Mouse (Mus musculus) heart, embryonic 15.5 days (tissue): ENCODE measurements at regions not wholly inside any gene's neighbourhood (a gene's known extent, or its start where the extent isn't known, plus 50 kb on each side); places are given as distances from the start of the nearest gene placed in this dataset.

ENCODE experiments used
- ATAC-seq: fragments of 200-750 bp; cut with Nextera tagmentation; replicated peaks from 2 replicates; pipeline ENCODE4 v1.8.0; 2017; ENCODE audit warnings: low read depth, moderate TSS enrichment; ENCODE audit not compliant: insufficient number of reproducible peaks, insufficient read depth, low FRiP score
- H3K27ac ChIP-seq: fragments of 300-500 bp; sonication (generic); 2 replicates; pipeline ENCODE4 v1.5.1; 2015; ENCODE audit warnings: mild to moderate bottlenecking, inconsistent platforms
- H3K27me3 ChIP-seq: fragments of 300-500 bp; sonication (generic); 2 replicates; pipeline ENCODE4 v1.6.1; 2015; ENCODE audit warnings: inconsistent platforms
- H3K36me3 ChIP-seq: fragments of 300-500 bp; sonication (generic); 2 replicates; pipeline ENCODE4 v1.6.1; 2015; ENCODE audit warnings: mild to moderate bottlenecking, inconsistent platforms
- H3K4me1 ChIP-seq: fragments of 300-500 bp; sonication (generic); replicated peaks from 2 replicates; pipeline ENCODE4 v1.6.1; 2015; ENCODE audit warnings: inconsistent platforms
- H3K4me2 ChIP-seq: fragments of 300-500 bp; sonication (generic); 2 replicates; pipeline ENCODE4 v1.6.1; 2015; ENCODE audit warnings: inconsistent platforms, mild to moderate bottlenecking, moderate library complexity
- H3K4me3 ChIP-seq: fragments of 300-500 bp; sonication (generic); 2 replicates; pipeline ENCODE4 v1.5.1; 2015; ENCODE audit warnings: mild to moderate bottlenecking, inconsistent platforms
- H3K9ac ChIP-seq: fragments of 300-500 bp; sonication (generic); 2 replicates; pipeline ENCODE4 v1.6.1; 2015; ENCODE audit warnings: mild to moderate bottlenecking, inconsistent platforms
- H3K9me3 ChIP-seq: fragments of 300-500 bp; sonication (generic); replicated peaks from 2 replicates; pipeline ENCODE4 v1.6.1; 2016; ENCODE audit warnings: inconsistent platforms
- WGBS: fragments of 180-500 bp; shearing (Covaris S2); methylation state at CpG from one replicate; pipeline ENCODE4 v1.1.7; 2015; ENCODE audit warnings: mixed read lengths; 5-methylcytosine and 5-hydroxymethylcytosine counted together

DNA sequence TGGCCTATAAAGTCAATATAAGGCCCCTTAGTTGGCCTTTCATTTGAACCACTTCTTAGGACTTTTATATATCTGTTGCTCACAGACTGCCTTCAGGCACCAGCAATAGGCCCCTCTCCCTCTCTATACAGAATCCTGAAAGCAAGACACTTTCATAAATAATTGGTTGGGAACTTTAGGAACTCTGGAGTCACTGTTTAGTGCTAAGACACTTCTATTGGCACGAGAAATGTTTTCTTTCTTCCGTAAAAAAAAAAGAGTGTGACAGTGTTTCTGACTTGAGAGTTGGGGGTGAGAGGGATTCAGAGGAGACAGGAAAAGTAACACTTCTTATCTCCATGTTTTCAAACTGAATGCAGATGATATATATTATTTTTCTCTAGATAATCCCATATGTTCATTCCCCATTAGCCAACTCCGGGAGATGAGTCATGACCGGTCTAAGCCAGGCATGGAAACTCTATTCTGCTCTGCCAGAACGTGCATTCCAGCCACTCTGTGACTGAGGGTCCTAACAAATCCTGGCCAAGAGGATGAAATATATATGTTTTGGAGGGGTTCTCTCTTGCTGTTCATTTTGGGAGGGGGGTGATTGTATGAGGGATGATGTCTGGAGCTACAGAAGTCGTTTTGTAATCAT is 531.6 kb downstream of the Ccdc171 start:
- no peak overlapping the region for H3K4me3 ChIP-seq
- no peaks in the 10 kb centered on the region for H3K36me3 ChIP-seq
- no peaks in the 10 kb centered on the region for H3K9me3 ChIP-seq
- no peak overlapping the region for H3K27ac ChIP-seq
- H3K27me3 ChIP-seq: no peaks in the 10 kb centered on the region
- H3K4me1 ChIP-seq: no peaks in the 10 kb centered on the region
- no peak overlapping the region for H3K9ac ChIP-seq
- 49% methylated on average over 6 of the region's 6 CpGs for WGBS
- ATAC-seq: no peak; the same call in 1 of the 2 replicates
- H3K4me2 ChIP-seq: no peak overlapping the region

DNA sequence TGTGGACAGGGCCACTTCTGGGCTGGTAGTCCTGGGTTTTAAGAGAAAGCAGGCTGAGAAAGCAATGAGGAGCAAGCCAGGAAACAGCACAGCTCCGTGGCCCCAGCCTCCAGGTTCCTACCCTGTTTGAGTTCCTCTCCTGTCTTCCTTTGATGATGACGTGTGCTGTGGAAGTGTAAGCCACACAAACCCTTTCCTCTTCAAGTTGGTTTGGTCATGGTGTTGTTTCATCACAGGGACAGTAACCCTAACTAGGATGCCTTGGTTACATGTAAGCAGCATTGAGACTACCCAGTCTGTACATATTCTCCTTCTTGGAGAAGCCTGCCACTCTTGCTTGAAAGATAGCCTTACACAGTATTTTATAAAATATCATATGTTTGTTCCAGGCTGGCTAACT is 534.8 kb downstream of the Ccdc171 start:
- H3K9ac ChIP-seq: no peak overlapping the region
- ATAC-seq: no peak
- WGBS: 60% methylated on average over 2 of the region's 2 CpGs
- H3K27me3 ChIP-seq: peaks cover 7% of the 10 kb centered on the region; the same call in 1 of the 2 replicates
- H3K9me3 ChIP-seq: no peaks in the 10 kb centered on the region
- no peak overlapping the region for H3K4me2 ChIP-seq
- H3K27ac ChIP-seq: no peak overlapping the region
- H3K4me3 ChIP-seq: no peak overlapping the region
- no peaks in the 10 kb centered on the region for H3K36me3 ChIP-seq
- H3K4me1 ChIP-seq: no peaks in the 10 kb centered on the region

DNA sequence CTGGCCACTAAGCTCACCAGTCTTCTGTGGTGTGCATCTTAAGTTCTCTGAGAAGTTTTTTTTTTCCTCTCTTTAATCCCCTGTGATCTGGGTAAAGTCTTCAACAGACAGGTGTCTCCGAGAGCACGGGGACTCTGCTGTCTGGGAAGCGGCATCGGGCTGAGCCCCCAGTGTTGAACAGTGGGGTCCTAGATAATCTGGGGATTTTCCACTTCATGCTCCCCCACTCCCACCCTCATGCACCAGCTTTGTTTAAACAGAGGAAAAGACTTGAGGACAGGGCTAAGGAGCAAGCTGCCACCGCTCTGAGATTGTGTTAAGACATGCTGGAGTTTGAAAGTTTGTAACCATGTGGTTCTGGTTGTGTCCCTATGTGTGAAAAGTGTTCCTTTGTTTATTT is 538.4 kb downstream of the Ccdc171 start:
- H3K36me3 ChIP-seq: no peaks in the 10 kb centered on the region
- no peak overlapping the region for H3K4me3 ChIP-seq
- H3K4me2 ChIP-seq: no peak overlapping the region
- 73% methylated on average over 5 of the region's 5 CpGs for WGBS
- H3K4me1 ChIP-seq: no peaks in the 10 kb centered on the region
- no peak overlapping the region for H3K9ac ChIP-seq
- ATAC-seq: no peak
- H3K27ac ChIP-seq: no peak overlapping the region
- H3K27me3 ChIP-seq: peaks cover 7% of the 10 kb centered on the region; the same call in 1 of the 2 replicates
- H3K9me3 ChIP-seq: no peaks in the 10 kb centered on the region

DNA sequence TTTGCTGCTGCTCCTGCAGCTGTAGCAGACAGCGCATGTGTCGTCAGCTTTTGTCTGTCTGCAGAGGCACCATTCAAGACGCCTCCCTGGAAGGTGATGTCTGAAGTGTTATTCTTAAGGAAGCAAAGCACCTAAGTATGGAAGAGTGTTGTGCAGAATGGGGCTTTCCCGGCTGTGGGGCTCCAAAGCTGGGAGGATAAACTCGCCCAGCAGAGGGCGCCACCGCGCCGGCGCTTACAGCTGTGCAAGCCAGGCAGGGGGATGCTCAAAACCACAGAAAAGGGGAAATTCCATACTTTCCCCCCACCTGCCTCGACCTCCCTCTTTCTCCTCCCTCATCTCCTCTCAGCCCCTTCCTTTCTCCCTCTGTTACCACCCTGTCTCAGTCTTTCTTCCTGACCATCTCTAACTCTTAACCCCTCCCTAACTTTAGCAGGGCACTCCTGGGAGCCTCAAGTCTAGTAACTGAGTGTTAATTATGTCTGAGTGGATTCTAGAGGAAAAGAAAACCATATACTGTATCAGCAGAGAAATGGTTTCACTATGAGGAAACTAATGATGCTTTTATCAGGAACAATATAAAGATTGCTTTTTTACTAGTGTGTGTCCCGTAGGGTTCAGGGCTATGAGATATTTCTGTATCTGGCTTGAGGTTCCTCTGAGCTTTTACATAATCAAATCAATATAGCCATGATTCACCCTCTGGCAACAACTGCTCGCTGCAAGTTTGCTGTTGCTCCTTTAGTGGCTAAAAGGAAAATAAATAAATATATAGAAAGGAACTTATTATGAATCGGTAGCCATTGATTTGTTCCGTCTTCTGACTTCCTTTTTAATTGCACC is 539.5 kb downstream of the Ccdc171 start:
- Histone ChIP-seq H3K4me3 (no peak overlapping the region), H3K9ac (no peak overlapping the region), H3K4me2 (no peak overlapping the region), H3K27ac (no peak overlapping the region), H3K9me3 (no peaks in the 10 kb centered on the region), H3K27me3 (peaks cover 7% of the 10 kb centered on the region; the same call in 1 of the 2 replicates), H3K36me3 (no peaks in the 10 kb centered on the region), H3K4me1 (no peaks in the 10 kb centered on the region)
- WGBS: 24% methylated on average over 15 of the region's 15 CpGs
- 0 out of 2 replicates have a peak, but pooled peaks have one; percentile 18 for ATAC-seq

DNA sequence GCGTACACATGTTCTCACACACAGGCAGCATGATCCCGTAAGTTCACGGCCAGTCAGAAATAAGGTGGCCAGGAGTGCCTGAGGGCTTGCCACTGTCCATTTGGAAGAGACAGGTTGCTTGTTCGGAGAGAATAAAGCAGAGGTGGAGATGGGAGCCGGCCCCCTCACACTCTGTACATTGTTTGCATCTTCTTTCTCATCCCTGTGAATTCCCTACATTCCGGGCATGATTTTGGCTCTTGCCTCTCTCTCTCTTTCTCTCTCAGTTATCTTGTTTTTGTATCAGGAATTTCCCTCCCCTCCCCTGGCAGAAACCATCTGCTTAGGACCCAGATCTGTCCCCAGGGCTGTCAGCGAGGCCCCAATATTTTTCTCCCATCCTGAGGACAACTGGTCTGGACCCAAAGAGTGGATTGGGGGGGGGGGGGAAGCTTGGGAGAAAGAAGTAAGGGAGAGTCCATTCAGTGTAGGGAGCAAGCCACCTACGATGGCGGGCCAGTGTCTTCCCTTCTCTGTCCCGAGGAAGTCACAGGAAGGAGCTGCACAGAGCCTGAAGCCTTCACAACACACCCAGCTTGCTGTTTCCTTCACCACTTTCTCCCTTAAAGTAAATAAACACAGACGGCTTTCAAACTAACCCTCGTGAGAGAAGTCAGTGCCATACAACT is 540.2 kb downstream of the Ccdc171 start:
- 35% methylated on average over 12 of the region's 12 CpGs for WGBS
- H3K4me2 ChIP-seq: no peak overlapping the region

DNA sequence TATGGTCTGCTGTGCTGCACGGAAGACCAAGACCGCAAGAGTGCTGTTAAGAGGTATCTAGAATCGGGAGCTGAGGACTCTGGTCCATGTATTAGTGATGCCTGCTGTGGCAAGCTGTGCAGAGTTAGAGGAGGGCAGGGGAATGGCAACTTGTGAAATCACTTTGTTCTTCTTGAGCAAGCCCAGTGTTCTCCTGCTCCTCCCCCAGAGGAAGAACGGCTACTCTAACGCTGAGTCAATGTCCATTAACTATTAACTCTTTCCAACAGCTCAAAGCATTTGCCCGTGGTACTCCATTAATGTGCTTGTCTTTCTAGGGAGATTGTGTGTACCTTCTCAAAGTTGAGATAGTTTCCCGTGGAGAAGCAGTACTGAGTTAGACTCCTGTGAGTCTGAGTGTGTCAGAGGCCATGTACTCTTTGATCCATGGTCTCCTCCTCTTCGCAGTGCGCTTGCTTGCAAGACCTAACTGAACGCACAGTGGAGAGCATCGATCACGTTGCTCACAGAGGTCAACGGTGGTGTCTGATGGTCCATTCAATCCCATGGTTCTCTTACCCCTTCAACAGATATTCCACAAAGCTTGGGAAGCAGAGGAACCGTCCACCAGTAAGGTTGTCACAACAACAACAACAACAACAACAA is 542.7 kb downstream of the Ccdc171 start:
- Histone ChIP-seq H3K4me2 (no peak overlapping the region), H3K27ac (no peak overlapping the region), H3K4me1 (no peaks in the 10 kb centered on the region), H3K36me3 (no peaks in the 10 kb centered on the region), H3K4me3 (no peak overlapping the region), H3K27me3 (peaks cover 7% of the 10 kb centered on the region; the same call in 1 of the 2 replicates), H3K9ac (no peak overlapping the region), H3K9me3 (no peaks in the 10 kb centered on the region)
- 79% methylated on average over 14 of the region's 14 CpGs for WGBS
- no peak for ATAC-seq

More for the DNA sequence above, 540.2 kb downstream of the Ccdc171 start:
- Histone ChIP-seq H3K27ac (no peak overlapping the region), H3K27me3 (peaks cover 7% of the 10 kb centered on the region; the same call in 1 of the 2 replicates), H3K4me1 (no peaks in the 10 kb centered on the region), H3K9ac (no peak overlapping the region), H3K4me3 (no peak overlapping the region), H3K36me3 (no peaks in the 10 kb centered on the region), H3K9me3 (no peaks in the 10 kb centered on the region)
- no peak for ATAC-seq

DNA sequence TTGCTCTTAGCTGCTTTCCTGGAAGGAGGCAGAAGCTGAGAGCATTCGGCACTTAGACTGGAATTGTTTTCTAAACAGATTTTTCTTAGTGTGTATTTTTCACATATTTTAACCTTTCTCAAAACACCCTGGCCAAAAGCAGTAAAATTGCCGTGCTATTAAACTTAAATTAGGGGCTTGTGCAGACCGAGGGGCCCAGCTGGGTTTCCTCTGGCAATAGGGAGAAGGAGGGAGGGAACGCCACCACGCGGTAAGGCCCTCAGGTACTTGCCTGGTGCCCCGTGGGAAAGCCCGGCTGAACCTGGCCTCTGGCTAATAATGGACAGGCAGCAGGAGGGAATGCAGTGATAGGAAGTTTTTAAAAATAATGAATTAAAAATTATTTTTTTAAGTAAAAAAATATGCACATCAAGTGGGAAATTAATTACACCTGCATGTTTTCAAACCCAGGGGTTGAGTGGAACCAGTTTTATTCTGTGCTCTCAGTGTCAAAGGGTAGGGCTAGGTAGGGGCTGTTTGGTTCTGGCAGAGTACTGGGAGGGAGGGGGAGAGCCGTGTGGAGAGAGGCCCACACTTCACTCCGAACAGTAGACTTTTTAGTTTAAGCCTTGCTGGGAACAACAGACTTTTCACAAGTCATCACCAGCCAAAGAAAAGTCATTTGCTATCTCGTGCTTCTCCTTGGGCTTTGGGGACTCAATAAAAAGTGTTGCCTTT is 543.8 kb downstream of the Ccdc171 start:
- no peak overlapping the region for H3K4me2 ChIP-seq
- H3K9me3 ChIP-seq: no peaks in the 10 kb centered on the region
- H3K4me3 ChIP-seq: no peak overlapping the region
- no peak overlapping the region for H3K9ac ChIP-seq
- no peaks in the 10 kb centered on the region for H3K36me3 ChIP-seq
- H3K4me1 ChIP-seq: no peaks in the 10 kb centered on the region
- WGBS: 60% methylated on average over 11 of the region's 11 CpGs
- H3K27ac ChIP-seq: no peak overlapping the region
- no peak for ATAC-seq
- H3K27me3 ChIP-seq: no peaks in the 10 kb centered on the region

DNA sequence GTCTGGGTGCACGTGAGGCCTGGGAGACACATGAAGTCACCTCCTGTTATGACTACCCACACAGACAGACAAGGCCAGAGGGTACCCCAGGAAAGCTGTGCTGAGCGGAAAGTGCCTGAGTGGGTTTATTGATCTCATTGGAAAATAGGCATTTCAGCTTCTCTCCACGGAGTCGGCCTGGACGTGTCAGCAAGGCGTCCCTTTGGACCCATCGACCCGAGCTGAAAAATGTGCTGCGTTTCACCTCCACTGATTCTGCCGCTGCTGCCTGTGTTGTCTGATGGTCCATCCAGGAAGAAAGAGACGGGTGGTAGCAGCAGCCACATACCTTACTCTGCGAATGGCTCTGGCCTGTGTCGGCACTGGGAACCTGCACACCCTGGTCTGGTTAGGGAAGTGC is 544.3 kb downstream of the Ccdc171 start:
- no peaks in the 10 kb centered on the region for H3K4me1 ChIP-seq
- H3K27ac ChIP-seq: no peak overlapping the region
- H3K9me3 ChIP-seq: no peaks in the 10 kb centered on the region
- no peak overlapping the region for H3K4me2 ChIP-seq
- 74% methylated on average over 13 of the region's 13 CpGs for WGBS
- ATAC-seq: no peak
- H3K9ac ChIP-seq: no peak overlapping the region
- no peak overlapping the region for H3K4me3 ChIP-seq
- no peaks in the 10 kb centered on the region for H3K36me3 ChIP-seq
- H3K27me3 ChIP-seq: no peaks in the 10 kb centered on the region

DNA sequence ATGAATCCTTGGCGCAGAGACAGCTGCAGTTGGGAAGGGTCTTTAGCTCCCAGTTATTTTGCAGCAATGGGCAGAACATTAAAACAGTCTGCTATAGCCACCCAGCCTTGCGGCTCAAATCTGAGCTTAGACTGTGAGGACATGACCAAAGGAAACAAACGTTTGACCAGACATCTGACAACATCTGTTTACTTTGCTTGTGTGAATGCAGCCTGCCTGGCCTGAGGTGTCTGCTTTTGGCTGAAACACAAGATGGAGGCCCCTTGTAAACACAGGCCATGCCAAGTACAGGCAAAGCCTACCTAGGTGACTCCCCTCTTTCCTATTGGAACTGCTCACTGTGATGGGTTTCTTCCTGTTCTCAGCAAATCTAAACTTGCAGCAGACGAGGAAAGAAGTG is 544.7 kb downstream of the Ccdc171 start:
- peak; percentile 35; the same call in 1 of the 2 replicates for ATAC-seq
- Histone ChIP-seq H3K4me3 (no peak overlapping the region), H3K9me3 (no peaks in the 10 kb centered on the region), H3K4me2 (no peak overlapping the region), H3K9ac (no peak overlapping the region), H3K27ac (no peak overlapping the region), H3K36me3 (no peaks in the 10 kb centered on the region), H3K27me3 (no peaks in the 10 kb centered on the region), H3K4me1 (no peaks in the 10 kb centered on the region)
- WGBS: 65% methylated on average over 4 of the region's 4 CpGs

DNA sequence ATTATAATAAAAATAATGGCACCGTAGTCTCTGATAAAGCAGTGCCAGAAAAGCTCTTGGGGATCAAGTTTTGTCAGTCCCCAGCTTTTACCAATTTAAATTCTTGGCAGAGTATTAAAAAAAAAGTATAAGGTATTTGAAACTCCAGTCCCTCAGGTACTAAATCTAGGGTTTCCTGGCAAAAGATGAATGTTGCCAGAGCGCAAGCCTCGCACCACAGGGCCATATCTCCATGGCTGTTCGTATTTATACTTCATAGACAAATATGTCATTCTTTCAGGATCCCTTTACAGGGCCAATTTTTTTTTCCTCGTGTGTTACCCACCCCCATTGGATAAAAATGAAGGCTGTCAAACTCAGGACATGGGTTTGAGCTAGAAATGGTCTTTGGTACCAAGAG is 546.8 kb downstream of the Ccdc171 start:
- no peak for ATAC-seq
- WGBS: 73% methylated on average over 5 of the region's 5 CpGs
- H3K36me3 ChIP-seq: no peaks in the 10 kb centered on the region

More for the DNA sequence above, 546.8 kb downstream of the Ccdc171 start:
- no peak overlapping the region for H3K9ac ChIP-seq
- no peak overlapping the region for H3K27ac ChIP-seq
- no peak overlapping the region for H3K4me3 ChIP-seq
- no peaks in the 10 kb centered on the region for H3K4me1 ChIP-seq
- no peaks in the 10 kb centered on the region for H3K27me3 ChIP-seq
- H3K9me3 ChIP-seq: no peaks in the 10 kb centered on the region
- H3K4me2 ChIP-seq: no peak overlapping the region
